Mouse (Mus musculus) mouse trophoblast stem cell (cell line): ENCODE data around the gene Gm20388.
"Not testable (repeated sequence)": the region's sequence is repeated elsewhere in the genome, so short reads cannot be mapped to it uniquely, and the experiment has no call there.

Experiments
- in situ Hi-C, 2 experiments: fragments of 300-500 bp; cut with MseI, MboI; formaldehyde crosslinking; loops; 2 replicates in 1 of 2; 3 replicates in 1 of 2; pipeline ENCODE4 v1.15.1; 2025

The Gm20388 gene

GRCm38 (mm10) chr8:123799885-123800284 lies 3889.2 kb downstream of the Gm20388 start:
- in situ Hi-C loops, result loop anchor here in 1 of 2 experiments (10.0 kb wide), 1 partner anchor 105 kb away; no protein-coding TSS in a partner anchor

GRCm38 (mm10) chr8:123800867-123801266 lies 3890.2 kb downstream of the Gm20388 start:
- in situ Hi-C loops, result no loop called here

GRCm38 (mm10) chr8:123801538-123801937 lies 3890.9 kb downstream of the Gm20388 start:
- in situ Hi-C loops, result no loop called here

GRCm38 (mm10) chr8:123803639-123804038 lies 3893.0 kb downstream of the Gm20388 start:
- in situ Hi-C loops, result no loop called here

DNA sequence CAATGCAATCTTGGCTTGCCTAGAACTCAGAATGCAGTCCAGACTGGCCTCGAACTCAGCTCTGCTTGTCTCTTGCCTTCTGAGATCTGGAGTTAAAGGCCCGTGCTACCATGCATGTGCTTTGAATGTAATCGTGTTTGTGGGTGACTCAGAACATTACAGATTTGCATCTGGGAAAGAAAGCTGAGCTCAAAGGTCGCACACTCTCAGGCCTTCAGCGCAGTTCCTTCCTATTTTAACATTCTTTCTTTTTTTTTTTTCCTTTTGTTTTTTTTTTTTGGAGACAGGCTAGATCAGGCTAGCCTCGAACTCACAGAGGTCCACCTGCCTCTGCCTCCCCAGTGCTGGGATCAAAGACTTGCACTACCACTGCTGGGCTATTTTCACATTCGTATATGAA lies 3893.9 kb downstream of the Gm20388 start:
- in situ Hi-C loops, result no loop called here

DNA sequence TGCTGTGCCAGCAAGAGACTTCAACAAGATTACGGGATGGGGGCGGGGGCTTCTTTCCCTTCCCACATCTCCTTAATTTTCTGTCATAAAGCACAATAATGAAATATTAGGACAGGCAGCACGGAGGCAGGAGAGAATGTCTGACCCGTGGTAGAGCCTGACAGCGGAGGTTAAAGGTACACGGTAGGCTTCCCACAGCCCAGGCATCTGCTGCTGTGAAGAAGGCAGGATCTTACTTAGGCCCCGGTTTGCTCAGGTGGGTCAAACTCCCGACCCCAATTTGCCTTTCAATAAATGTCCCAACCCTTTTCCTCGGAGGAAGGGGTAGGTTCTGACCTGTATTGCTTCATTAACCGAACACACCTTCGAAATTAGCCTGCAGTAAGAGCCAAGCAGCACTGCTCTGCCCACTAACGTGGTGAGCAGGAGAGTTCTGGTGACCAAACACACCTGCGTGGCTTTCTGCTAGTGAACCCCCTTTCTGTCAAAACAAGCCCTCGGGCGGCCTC lies 3894.6 kb downstream of the Gm20388 start:
- in situ Hi-C loops, result no loop called here

- in situ Hi-C loops, result no loop called here
These were observed 3895.2 kb downstream of the Gm20388 start, which contains the start of gene Rab4a for GRCm38 (mm10) chr8:123805718-123806373. Gene Rab4a, plus strand, starts transcription at chr8:123805985.

- in situ Hi-C loops, result no loop called here
These were observed 3895.8 kb downstream of the Gm20388 start for GRCm38 (mm10) chr8:123806374-123806935.

GRCm38 (mm10) chr8:123807024-123807431 lies 3896.4 kb downstream of the Gm20388 start:
- in situ Hi-C loops, result no loop called here

DNA sequence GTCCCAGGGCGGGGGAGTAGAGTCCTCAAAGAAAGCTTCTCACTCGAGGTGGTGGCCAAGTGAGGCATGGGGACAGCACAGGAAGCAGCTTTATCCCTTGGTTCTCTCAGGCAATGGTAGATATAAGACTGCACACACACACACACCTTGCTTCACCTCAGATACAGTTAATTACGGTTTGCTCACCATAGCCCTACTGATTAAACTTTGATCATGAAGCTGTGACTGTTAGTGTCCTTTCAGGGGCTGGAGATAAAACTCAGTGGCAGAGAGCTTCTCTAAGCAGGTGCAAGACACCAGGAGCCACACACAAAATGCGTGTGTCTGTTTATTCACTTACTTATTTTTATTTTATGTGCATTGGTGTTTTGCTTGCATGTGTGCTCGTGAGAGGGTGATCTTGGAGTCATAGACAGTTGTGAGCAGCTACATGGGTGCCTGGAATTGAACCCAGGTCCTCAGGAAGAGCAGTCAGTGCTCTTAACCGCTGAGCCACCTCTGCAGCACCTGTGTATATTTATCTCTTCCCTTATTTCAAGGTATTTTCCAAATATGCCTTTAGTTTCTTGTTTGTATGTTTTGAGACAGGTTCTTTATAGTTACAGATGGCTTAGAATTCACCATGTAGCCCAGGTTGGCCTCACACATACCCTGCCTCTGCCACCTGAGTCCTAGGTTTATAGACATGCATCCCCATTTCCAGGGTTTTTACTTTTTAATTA lies 3897.4 kb downstream of the Gm20388 start:
- in situ Hi-C loops, result no loop called here

DNA sequence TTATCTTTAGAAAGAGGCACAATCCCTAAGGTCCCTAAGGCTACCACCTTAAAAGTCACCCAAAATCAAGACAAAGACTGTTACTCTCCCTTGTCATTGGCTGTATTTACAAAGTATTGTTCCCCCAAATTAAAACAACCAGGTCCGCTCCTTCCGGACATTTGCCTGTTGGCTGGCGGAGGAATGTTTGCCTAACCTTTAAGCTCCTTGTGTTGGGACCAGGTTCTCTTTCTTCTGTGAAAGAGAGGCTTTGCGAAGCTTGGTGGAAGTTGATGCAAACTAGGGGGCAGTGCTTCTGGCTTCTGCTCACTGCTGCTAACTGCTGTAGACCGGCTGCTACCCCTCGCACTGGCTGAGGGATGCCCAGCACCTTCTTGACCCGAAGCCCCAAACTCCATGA lies 3898.0 kb downstream of the Gm20388 start:
- in situ Hi-C loops, result no loop called here

DNA sequence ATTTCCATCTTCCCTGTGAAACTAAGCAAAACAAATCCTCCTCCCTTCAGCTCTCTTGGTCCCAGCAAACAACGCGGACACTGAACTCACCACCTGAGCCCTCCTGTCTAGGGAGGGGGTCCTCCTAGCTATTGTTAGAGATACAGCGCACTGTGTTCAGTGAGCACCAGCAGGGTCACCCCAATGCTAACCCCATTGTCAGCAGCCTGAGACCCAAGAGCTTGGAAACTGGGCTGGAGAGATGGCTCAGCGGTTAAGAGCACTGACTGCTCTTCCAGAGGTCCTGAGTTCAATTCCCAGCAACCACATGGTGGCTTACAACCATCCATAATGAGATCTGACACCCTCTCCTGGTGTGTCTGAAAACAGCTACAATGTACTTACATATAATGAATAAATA lies 3898.7 kb downstream of the Gm20388 start:
- in situ Hi-C loops, result not testable (repeated sequence)

GRCm38 (mm10) chr8:123812227-123812626 lies 3901.6 kb downstream of the Gm20388 start:
- in situ Hi-C loops, result no loop called here

DNA sequence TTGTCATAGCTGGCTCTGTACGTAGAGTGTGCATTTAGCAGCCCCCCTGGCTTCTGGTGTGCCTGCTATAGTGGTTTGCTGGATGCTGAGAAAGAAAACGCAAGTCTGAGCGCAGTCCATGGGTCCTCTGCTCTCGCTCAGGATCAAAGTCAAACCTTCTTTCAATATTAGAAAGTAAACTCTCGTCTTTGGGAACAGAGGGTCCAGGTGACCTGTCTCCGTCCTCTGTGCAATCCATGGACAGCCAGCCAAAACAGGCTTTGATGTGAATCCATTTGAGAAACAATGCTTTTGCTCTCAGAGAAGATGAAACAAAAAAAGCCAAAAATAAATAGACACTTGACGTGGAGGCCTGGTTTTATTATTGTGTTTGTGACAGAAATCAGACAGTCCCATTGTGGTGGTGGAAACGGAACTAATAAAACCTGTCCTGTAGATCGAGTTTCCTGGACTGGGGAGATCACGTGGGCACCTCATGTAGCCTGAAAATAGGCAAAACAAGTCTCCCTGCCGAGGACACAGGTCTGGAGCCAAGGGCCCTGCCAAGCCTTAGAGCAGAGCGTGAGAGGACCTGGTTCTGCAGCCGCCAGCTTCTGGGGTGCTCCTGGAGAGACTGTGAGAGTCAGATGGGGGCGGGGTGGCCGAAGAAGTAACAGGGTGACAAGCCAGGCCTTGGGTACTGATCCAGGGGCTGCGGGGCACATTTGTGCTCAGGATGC lies 3902.7 kb downstream of the Gm20388 start:
- in situ Hi-C loops, result no loop called here

DNA sequence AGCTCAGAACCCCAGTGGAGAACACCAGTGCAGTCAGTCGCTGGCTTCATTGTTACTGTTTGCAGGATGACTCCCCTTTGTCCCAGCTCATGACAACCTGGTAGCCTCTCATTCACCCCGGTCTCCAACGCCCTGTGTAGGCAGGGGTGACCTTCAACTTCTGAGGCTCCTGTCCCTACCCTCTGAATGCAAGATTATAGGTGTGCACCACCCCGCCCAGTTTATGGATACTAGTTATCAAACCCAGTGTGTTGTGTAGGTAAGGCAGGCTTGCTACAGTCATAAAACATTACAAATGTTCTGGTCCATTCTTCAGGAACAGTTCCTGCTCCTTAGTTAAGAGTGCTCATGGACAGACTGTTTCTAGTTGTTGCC lies 3903.2 kb downstream of the Gm20388 start:
- in situ Hi-C loops, result no loop called here

DNA sequence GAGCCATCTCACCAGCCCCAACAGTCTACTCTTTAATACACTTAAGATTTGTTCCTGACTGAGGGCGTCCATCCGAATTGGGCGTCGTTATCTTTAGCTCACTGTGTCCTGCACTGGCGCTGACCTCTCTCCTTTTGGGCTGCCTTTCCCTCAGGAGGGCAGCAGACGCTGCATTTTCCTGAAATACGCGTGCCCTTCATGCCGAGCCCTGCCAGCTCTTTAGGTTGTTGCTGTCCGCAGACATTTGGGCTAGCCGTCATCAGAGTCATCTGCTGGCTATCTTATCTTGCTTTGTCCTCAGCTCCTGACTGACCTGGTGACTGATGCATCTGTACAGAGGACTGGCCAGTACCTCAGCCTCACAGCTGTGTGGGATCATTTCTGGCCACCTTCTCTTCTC lies 3904.7 kb downstream of the Gm20388 start:
- in situ Hi-C loops, result no loop called here

DNA sequence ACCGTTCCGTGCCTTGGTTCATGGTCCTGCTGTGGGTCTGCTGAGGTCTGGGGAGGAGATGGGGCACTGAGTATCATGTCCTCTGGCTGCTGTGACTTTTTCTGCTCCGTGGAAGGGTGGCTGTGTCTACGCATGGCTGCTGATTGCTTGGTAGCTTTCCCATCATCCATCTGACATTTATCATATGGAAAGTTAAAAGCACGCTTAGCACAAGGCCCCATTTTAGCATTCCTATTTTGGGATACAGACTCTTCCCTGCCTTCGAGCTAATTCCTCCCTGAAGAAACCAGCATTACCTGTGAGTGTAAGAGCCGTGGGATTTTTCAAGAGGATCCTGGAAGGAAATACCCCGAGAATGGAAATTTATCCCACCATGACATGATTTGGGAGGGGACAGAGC lies 3906.3 kb downstream of the Gm20388 start:
- in situ Hi-C loops, result no loop called here

DNA sequence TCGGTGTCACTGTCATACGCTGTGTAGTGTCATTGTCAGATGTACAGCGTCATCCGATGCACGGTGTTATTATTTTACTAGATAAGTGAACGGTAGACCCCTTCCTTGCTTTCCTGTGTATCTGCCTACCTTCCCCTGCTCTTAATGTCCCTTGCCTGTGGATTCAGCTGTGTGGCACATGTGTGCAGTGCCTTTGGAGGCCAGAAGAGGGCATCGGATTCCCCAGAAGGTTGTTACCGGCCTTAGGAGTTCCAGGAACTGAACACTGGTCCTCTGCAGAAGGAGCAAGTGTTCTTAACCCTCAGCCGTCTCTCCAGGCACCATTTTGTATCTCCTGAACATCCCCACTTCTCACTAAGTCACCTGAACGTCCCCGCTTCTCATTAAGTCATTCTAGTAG lies 3907.1 kb downstream of the Gm20388 start:
- in situ Hi-C loops, result no loop called here

- in situ Hi-C loops, result no loop called here
These were observed 3909.3 kb downstream of the Gm20388 start for GRCm38 (mm10) chr8:123819683-123820610.

GRCm38 (mm10) chr8:123820780-123821179 lies 3910.1 kb downstream of the Gm20388 start:
- in situ Hi-C loops, result no loop called here

DNA sequence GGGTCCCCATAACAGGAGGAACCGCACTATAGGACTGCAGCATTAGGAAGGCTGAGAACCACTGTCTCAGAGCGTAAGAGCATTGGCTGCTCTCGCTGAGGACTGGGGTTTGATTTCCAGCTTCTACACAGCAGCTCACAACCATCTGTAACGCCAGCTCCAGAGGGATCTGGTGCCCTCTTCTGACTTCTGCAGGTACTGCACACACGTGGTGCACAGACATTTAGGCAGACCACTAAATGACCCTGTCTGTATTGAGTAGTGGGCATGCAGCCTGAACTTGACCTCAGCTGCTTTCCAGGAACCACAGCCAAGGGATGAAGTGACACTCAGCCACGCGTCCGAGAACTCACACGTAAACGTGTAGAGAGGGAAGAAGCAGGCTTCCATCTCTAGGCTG lies 3912.5 kb downstream of the Gm20388 start:
- in situ Hi-C loops, result no loop called here
